Mouse (Mus musculus): ENCODE results near the gene Ccl9.
A peak's percentile ranks its signal among the peaks of the same experiment; 100 is the strongest.

Gene Ccl9

DNA sequence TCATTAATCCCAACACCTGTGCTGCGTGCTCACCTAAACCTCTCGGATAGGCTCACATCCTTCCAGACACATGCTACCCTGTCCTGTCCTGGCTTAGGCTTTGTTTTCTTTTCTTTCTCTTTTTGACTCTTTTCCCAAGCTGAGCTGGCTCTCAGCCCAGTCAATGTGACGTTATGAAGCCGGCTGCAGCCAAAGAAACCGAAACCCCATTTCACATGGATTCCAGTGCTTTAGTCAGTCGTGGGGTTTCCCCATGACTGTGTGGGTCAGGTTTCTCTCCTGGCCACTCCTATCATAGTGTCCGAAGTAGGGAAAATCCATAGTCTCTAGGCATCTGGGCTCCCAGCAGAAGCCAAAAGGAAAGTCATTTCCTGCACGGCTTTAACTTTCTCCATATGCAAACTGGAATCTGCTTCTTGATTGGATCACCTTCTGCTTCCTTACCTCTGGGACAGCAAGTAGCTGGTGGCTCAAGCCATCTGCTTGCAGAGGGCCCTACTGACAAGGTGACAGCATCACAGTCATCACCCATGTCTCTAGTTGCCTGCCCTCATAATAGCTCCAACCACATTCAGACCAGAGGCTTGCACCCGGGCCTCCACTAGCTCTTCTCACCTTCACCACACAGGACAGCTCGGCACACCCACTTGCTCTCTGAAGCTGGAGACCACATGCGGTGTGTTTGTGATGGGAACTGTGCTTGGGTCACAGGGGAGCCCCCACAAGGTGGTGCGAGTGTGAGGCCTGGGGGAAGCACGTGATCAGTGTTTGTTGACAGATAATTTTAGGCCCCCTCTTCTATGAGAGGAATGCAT is 43.6 kb downstream of the Ccl9 start:
- DNase-seq: peak; percentile 30

DNA sequence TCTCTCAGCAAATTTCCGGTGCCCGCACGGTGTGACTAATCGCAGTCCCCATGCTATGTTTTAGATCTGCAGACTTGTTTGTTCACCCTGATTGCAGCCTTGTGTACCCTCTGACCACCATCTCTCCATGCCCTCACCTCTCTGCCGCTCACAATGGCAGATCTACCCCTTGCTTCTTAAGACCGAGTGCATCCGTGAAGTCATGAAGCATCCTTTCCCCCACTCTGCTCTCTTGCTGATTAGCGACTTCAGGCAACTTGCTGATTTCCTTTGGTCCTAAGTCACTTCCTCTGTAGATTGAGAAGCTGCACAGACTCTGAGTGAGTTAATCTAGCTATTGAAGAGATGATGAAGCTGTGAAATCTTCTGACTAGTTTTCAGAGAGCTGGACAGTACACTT is 44.3 kb downstream of the Ccl9 start:
- DNase-seq: no peak

GRCm38 (mm10) chr11:83533192-83533591 is 45.2 kb downstream of the Ccl9 start:
- DNase-seq: no peak

- no peak for DNase-seq
Observed at GRCm38 (mm10) chr11:83530360-83530759, 48.1 kb downstream of the Ccl9 start, which contains the start of gene Ccl5. TSS of gene Ccl5 (minus strand) at chr11:83530518.

DNA sequence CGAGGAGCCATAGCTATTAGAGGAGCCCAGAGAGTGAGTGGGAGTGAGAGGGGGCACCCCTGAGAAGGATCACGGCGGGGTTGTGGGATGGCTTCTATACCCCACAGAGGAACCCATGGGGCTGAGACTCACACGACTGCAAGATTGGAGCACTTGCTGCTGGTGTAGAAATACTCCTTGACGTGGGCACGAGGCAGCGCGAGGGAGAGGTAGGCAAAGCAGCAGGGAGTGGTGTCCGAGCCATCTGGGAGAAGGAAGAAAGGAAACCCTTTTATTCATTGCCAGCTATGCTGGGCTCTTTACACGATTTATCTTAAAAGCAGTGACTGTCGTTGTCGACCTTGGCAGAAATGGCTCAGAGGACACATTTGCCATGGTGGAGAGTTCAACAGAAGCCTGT is 49.4 kb downstream of the Ccl9 start:
- no peak for DNase-seq

Data from embryo, embryonic 11 days (tissue).